Mouse (Mus musculus): ENCODE measurements around the gene Plcxd2. TPM values are rescaled to one million over a fixed set of nuclear protein-coding genes. Genes with fewer than 3 reads are reported as not detected.

Plcxd2 gene
- polyA plus RNA-seq (2012; rRNA removed) = 28.2 and 33.5 TPM in 2 replicates

- DNase-seq (ENCODE audit: extremely low spot score in 1 of 2, low spot score in 1 of 2) = peak; percentile 90 to 96
Observed at GRCm38 (mm10) chr16:46010153-46010905, at the start of gene Plcxd2. TSS of gene Plcxd2 (minus strand) at chr16:46010218.

GRCm38 (mm10) chr16:46046906-46047305 is 36.9 kb upstream of the Plcxd2 start:
- no peak for DNase-seq (ENCODE audit: extremely low spot score in 1 of 2, low spot score in 1 of 2)

- peak in 1 of 2 experiments; percentile 9 for DNase-seq (ENCODE audit: extremely low spot score in 1 of 2, low spot score in 1 of 2)
Observed at GRCm38 (mm10) chr16:46036261-46036660, 26.2 kb upstream of the Plcxd2 start.

- DNase-seq (ENCODE audit: extremely low spot score in 1 of 2, low spot score in 1 of 2) = no peak
Observed at GRCm38 (mm10) chr16:46033896-46034295, 23.9 kb upstream of the Plcxd2 start.

GRCm38 (mm10) chr16:46022958-46023491 is 13.0 kb upstream of the Plcxd2 start:
- no peak for DNase-seq (ENCODE audit: extremely low spot score in 1 of 2, low spot score in 1 of 2)

GRCm38 (mm10) chr16:46022189-46022928 is 12.3 kb upstream of the Plcxd2 start:
- DNase-seq (ENCODE audit: extremely low spot score in 1 of 2, low spot score in 1 of 2) = peak; percentile 30 to 83

GRCm38 (mm10) chr16:46021302-46021701 is 11.3 kb upstream of the Plcxd2 start:
- DNase-seq (ENCODE audit: extremely low spot score in 1 of 2, low spot score in 1 of 2) = peak in 1 of 2 experiments; percentile 53

- DNase-seq (ENCODE audit: extremely low spot score in 1 of 2, low spot score in 1 of 2) = no peak
Observed at GRCm38 (mm10) chr16:46020396-46020795, 10.4 kb upstream of the Plcxd2 start.

GRCm38 (mm10) chr16:46019799-46020198 is 9.8 kb upstream of the Plcxd2 start:
- no peak for DNase-seq (ENCODE audit: extremely low spot score in 1 of 2, low spot score in 1 of 2)

GRCm38 (mm10) chr16:46019359-46019758 is 9.3 kb upstream of the Plcxd2 start:
- no peak for DNase-seq (ENCODE audit: extremely low spot score in 1 of 2, low spot score in 1 of 2)

GRCm38 (mm10) chr16:46011696-46012095 is 1.7 kb upstream of the Plcxd2 start:
- no peak for DNase-seq (ENCODE audit: extremely low spot score in 1 of 2, low spot score in 1 of 2)

GRCm38 (mm10) chr16:46010906-46011220 is 845 bp upstream of the Plcxd2 start:
- DNase-seq (ENCODE audit: extremely low spot score in 1 of 2, low spot score in 1 of 2) = no peak

- no peak for DNase-seq (ENCODE audit: extremely low spot score in 1 of 2, low spot score in 1 of 2)
Observed at GRCm38 (mm10) chr16:46009717-46010116, 301 bp downstream of the Plcxd2 start.

GRCm38 (mm10) chr16:46008766-46009165 is 1.3 kb downstream of the Plcxd2 start:
- no peak for DNase-seq (ENCODE audit: extremely low spot score in 1 of 2, low spot score in 1 of 2)

- DNase-seq (ENCODE audit: extremely low spot score in 1 of 2, low spot score in 1 of 2) = no peak
Observed at GRCm38 (mm10) chr16:46008036-46008605, 1.9 kb downstream of the Plcxd2 start.

- no peak for DNase-seq (ENCODE audit: extremely low spot score in 1 of 2, low spot score in 1 of 2)
Observed at GRCm38 (mm10) chr16:46006261-46006660, 3.8 kb downstream of the Plcxd2 start.

GRCm38 (mm10) chr16:46001550-46002166 is 8.4 kb downstream of the Plcxd2 start:
- DNase-seq (ENCODE audit: extremely low spot score in 1 of 2, low spot score in 1 of 2) = peak; percentile 27 to 59

- no peak for DNase-seq (ENCODE audit: extremely low spot score in 1 of 2, low spot score in 1 of 2)
Observed at GRCm38 (mm10) chr16:46000976-46001375, 9.0 kb downstream of the Plcxd2 start.

GRCm38 (mm10) chr16:45999374-46000191 is 10.4 kb downstream of the Plcxd2 start:
- no peak for DNase-seq (ENCODE audit: extremely low spot score in 1 of 2, low spot score in 1 of 2)

- no peak for DNase-seq (ENCODE audit: extremely low spot score in 1 of 2, low spot score in 1 of 2)
Observed at GRCm38 (mm10) chr16:45998231-45998630, 11.8 kb downstream of the Plcxd2 start.
